Mouse (Mus musculus): ENCODE data around the gene Celf5. TPM values are rescaled to one million over a fixed set of nuclear protein-coding genes. Genes with fewer than 3 reads are reported as not detected.
"Not testable (repeated sequence)": the region's sequence is repeated elsewhere in the genome, so short reads cannot be mapped to it uniquely, and the experiment has no call there.

The Celf5 gene
- polyA plus RNA-seq, 1 experiment from 2014 or later = 0.19 TPM

DNA sequence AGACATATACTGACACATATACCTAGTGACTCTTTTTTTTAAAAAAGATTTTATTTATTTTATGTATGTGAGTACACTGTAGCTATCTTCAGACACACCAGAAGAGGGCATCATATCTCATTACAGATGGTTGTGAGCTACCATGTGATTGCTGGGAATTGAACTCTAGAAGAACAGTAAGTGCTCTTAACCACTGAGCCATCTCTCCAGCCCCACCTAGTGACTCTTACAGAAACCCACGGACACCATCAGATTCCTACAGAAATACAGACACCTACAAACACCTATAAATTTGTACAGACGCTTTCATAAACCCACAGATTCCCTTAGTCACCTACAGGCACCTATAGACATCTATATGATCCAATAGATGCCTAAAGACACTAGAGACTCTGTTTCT is 37.0 kb downstream of the Celf5 start:
- WGBS (ENCODE audit: insufficient replicate concordance) = 22% methylated on average over 2 of the region's 2 CpGs
- not testable (repeated sequence) for H3K4me3 ChIP-seq (ENCODE audit: low read depth, low read length); ATAC-seq (replicated peaks; ENCODE audit: insufficient number of reproducible peaks, low FRiP score, low TSS enrichment); H3K4me2 ChIP-seq; H3K9ac ChIP-seq (ENCODE audit: low read depth, low read length); H3K27ac ChIP-seq (ENCODE audit: low read depth, low read length); H3K36me3 ChIP-seq (ENCODE audit: control insufficient read depth, insufficient read depth, low read length); H3K9me3 ChIP-seq (replicated peaks; ENCODE audit: control insufficient read depth, low read length); H3K4me1 ChIP-seq (ENCODE audit: control insufficient read depth, insufficient read depth, low read length)
- H3K27me3 ChIP-seq (ENCODE audit: control insufficient read depth, insufficient read depth, low read length) = peaks cover 11% of the 10 kb centered on the region; the same call in 1 of the 2 replicates

DNA sequence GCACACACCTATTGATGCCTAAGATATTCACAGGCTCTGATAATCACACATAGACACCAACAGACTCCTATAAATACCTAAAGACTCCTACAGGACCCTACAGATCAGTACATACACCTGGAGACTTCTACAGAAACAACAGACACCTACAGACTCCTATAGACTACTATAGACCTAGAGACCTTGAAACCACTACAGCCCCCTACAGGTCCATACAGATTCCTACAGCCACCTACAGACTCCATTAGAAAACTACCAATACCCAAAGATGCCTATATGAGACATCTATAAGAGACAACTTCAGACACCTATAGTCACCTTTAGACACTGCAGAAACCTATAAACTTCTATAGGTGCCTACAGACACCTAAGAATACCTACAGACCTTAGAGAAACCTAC is 41.5 kb downstream of the Celf5 start:
- no peak overlapping the region for H3K9ac ChIP-seq (ENCODE audit: low read depth, low read length)
- no peaks in the 10 kb centered on the region for H3K36me3 ChIP-seq (ENCODE audit: control insufficient read depth, insufficient read depth, low read length)
- no peaks in the 10 kb centered on the region for H3K9me3 ChIP-seq (replicated peaks; ENCODE audit: control insufficient read depth, low read length)
- peaks cover 6% of the 10 kb centered on the region; the same call in 1 of the 2 replicates for H3K27me3 ChIP-seq (ENCODE audit: control insufficient read depth, insufficient read depth, low read length)
- ATAC-seq (replicated peaks; ENCODE audit: insufficient number of reproducible peaks, low FRiP score, low TSS enrichment) = no peak
- H3K4me1 ChIP-seq (ENCODE audit: control insufficient read depth, insufficient read depth, low read length) = no peaks in the 10 kb centered on the region
- no peak overlapping the region for H3K27ac ChIP-seq (ENCODE audit: low read depth, low read length)
- H3K4me3 ChIP-seq (ENCODE audit: low read depth, low read length) = no peak overlapping the region
- no peak overlapping the region for H3K4me2 ChIP-seq

DNA sequence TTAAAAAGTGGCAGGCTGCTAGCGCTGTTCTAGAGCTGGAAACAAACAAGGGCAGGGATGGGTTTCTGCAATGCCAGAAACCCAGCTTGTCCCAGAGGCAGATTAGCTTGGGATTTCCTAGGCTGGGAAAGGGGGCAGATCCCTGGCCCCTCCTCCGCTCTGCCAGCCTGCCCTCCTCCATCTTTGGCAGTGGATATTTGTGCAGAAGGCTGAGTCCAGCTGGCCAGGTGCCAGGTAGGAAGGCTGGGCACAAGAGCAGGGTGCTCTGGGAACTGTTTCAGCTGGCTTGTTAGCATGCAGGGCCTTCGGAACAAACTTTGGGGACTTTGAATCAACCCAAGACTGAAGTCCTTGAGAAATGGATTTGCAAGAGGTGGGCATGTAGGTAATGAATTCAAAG is 47.1 kb downstream of the Celf5 start:
- 81% methylated on average over 3 of the region's 3 CpGs for WGBS (ENCODE audit: insufficient replicate concordance)
- ATAC-seq (replicated peaks; ENCODE audit: insufficient number of reproducible peaks, low FRiP score, low TSS enrichment) = no peak

DNA sequence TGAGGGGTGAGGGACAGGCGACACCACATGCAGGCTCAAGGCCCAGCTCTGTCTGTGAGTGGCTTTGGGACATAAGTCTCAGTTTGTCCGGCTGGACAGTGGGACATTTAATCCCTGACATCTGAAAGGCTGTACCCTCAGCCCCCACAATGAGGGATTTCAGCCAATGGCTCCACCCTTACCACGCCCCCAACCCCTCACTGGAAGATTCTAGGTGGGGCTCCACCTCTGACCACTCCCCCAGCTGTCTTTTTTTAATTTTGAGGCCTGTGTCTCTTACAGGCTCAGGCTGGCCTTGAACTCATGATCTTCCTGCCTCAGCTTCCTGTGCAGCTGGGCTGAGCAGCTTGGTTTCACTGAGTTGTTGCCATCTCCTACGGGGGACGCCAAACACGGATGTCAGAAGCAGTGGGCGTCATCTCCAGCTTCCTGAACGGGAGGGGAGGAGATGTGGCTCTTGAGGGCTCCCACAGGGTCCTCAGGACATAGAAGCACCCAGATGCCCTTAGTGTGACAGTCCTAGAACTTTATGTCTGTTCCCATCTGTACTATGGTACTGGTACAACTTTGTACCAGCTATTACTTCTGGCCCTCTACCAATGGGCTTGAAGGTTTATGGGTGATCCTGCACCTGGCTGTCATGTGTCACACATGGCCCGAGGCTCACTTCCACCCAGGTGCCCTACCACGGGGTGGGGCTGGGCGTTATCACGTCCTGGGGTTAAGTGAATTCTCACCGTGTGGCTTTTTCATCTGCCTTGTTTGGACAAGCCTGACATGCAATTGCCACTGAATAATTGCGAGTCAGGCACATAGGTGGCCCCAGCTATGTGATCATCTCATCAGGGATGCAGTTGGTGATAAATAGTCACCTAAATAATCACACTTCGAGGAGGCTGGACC is 47.9 kb downstream of the Celf5 start:
- Histone ChIP-seq H3K9ac (ENCODE audit: low read depth, low read length) (no peak overlapping the region), H3K4me3 (ENCODE audit: low read depth, low read length) (no peak overlapping the region), H3K27me3 (ENCODE audit: control insufficient read depth, insufficient read depth, low read length) (peaks cover 10% of the 10 kb centered on the region), H3K4me2 (no peak overlapping the region), H3K27ac (ENCODE audit: low read depth, low read length) (no peak overlapping the region), H3K9me3 (replicated peaks; ENCODE audit: control insufficient read depth, low read length) (no peaks in the 10 kb centered on the region), H3K36me3 (ENCODE audit: control insufficient read depth, insufficient read depth, low read length) (no peaks in the 10 kb centered on the region), H3K4me1 (ENCODE audit: control insufficient read depth, insufficient read depth, low read length) (peaks cover 13% of the 10 kb centered on the region)
- ATAC-seq (replicated peaks; ENCODE audit: insufficient number of reproducible peaks, low FRiP score, low TSS enrichment) = no peak
- 54% methylated on average over 15 of the region's 15 CpGs for WGBS (ENCODE audit: insufficient replicate concordance)

More for the DNA sequence above, 47.1 kb downstream of the Celf5 start:
- H3K36me3 ChIP-seq (ENCODE audit: control insufficient read depth, insufficient read depth, low read length) = no peaks in the 10 kb centered on the region
- peaks cover 10% of the 10 kb centered on the region for H3K4me1 ChIP-seq (ENCODE audit: control insufficient read depth, insufficient read depth, low read length)
- no peak overlapping the region for H3K4me3 ChIP-seq (ENCODE audit: low read depth, low read length)
- no peak overlapping the region for H3K9ac ChIP-seq (ENCODE audit: low read depth, low read length)
- H3K27ac ChIP-seq (ENCODE audit: low read depth, low read length) = no peak overlapping the region
- H3K4me2 ChIP-seq = no peak overlapping the region
- H3K9me3 ChIP-seq (replicated peaks; ENCODE audit: control insufficient read depth, low read length) = no peaks in the 10 kb centered on the region
- H3K27me3 ChIP-seq (ENCODE audit: control insufficient read depth, insufficient read depth, low read length) = peaks cover 10% of the 10 kb centered on the region

DNA sequence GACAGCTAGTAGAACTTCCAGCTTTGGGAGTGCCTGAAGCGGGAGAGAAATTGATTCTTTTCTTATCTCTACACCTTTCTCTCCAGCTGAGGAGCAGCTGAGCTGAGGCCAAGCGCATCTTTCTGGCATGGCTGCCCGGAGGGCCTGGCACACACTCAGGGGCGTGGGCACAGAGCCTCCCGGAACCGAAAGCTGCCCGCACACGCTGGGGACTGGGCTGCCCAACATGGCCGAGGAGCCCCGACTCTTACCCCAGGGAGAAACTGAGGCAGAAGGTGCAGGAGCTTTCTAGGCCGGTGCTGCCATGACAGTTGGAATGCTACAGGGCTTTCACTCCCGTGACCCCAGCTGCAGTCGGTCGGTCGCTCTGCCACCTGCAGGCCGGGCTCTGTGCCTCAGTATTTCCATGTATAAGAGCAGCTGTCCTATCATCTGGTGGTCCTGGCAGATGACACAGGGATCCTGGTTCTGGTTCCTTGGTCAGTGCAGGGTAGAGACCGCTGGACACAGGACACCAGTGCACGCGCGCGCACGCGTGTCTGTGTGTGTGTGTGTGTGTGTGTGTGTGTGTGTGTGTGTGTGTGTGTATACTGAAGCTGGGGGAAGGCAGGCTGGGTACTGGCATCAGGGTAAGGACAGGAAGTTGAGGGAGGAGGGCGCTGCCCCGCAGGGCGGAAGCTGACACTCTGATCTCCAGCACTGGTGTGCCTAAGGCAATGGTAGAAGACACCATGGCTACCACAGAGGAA is 48.8 kb downstream of the Celf5 start:
- H3K27me3 ChIP-seq (ENCODE audit: control insufficient read depth, insufficient read depth, low read length) = peaks cover 10% of the 10 kb centered on the region
- WGBS (ENCODE audit: insufficient replicate concordance) = 68% methylated on average over 26 of the region's 26 CpGs
- no peak overlapping the region for H3K4me3 ChIP-seq (ENCODE audit: low read depth, low read length)
- H3K27ac ChIP-seq (ENCODE audit: low read depth, low read length) = no peak overlapping the region
- no peak for ATAC-seq (replicated peaks; ENCODE audit: insufficient number of reproducible peaks, low FRiP score, low TSS enrichment)
- no peaks in the 10 kb centered on the region for H3K9me3 ChIP-seq (replicated peaks; ENCODE audit: control insufficient read depth, low read length)
- no peak overlapping the region for H3K9ac ChIP-seq (ENCODE audit: low read depth, low read length)
- no peaks in the 10 kb centered on the region for H3K36me3 ChIP-seq (ENCODE audit: control insufficient read depth, insufficient read depth, low read length)
- no peak overlapping the region for H3K4me2 ChIP-seq
- H3K4me1 ChIP-seq (ENCODE audit: control insufficient read depth, insufficient read depth, low read length) = peaks cover 17% of the 10 kb centered on the region

- no peaks in the 10 kb centered on the region for H3K36me3 ChIP-seq (ENCODE audit: control insufficient read depth, insufficient read depth, low read length)
- H3K4me3 ChIP-seq (ENCODE audit: low read depth, low read length) = peak overlapping the region; percentile 22
- peak; percentile 66 for ATAC-seq (replicated peaks; ENCODE audit: insufficient number of reproducible peaks, low FRiP score, low TSS enrichment)
- H3K27me3 ChIP-seq (ENCODE audit: control insufficient read depth, insufficient read depth, low read length) = peaks cover 13% of the 10 kb centered on the region
- WGBS (ENCODE audit: insufficient replicate concordance) = 5% methylated on average over 17 of the region's 17 CpGs
- no peak overlapping the region for H3K27ac ChIP-seq (ENCODE audit: low read depth, low read length)
- H3K9me3 ChIP-seq (replicated peaks; ENCODE audit: control insufficient read depth, low read length) = no peaks in the 10 kb centered on the region
- peaks cover 17% of the 10 kb centered on the region for H3K4me1 ChIP-seq (ENCODE audit: control insufficient read depth, insufficient read depth, low read length)
- H3K9ac ChIP-seq (ENCODE audit: low read depth, low read length) = no peak overlapping the region
- H3K4me2 ChIP-seq = peak overlapping the region; percentile 61
Measured at GRCm38 (mm10) chr10:81432868-81433262, 49.6 kb downstream of the Celf5 start.

- H3K4me2 ChIP-seq = peak overlapping the region; percentile 61
- no peak for ATAC-seq (replicated peaks; ENCODE audit: insufficient number of reproducible peaks, low FRiP score, low TSS enrichment)
Measured at GRCm38 (mm10) chr10:81432169-81432867, 50.2 kb downstream of the Celf5 start.

DNA sequence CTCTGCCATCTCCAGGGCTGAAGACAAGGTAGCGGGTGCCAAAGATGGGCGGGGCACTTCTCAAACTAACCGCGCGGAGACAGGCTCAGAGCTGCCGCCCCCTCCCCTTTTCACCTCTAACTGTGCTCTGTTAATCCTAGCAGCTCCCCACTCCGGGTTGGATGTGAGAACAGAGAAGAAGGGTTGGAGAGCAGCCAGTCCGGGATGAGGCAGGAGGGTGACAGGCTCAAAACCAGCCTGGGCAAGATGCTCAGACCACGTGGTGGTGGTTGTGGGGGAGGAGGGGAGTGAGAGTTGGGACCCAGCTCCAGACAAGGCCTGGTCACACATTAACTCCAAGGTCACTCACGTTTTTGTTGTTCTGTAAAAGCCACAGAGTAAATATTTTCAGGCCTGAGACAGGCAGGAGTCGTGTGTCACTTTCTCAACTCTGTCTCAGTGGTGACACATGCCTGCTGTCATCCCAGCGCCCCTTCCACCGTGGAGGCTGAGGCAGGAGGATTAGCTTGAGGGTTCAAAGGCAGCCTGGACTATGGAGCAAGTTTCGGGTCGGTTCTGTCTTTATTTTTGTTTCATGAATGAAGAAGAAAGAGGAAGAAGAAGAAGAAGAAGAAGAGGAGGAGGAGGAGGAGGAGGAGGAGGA is 50.9 kb downstream of the Celf5 start:
- H3K4me3 ChIP-seq (ENCODE audit: low read depth, low read length) = peak overlapping the region; percentile 68
- H3K4me1 ChIP-seq (ENCODE audit: control insufficient read depth, insufficient read depth, low read length) = peaks cover 25% of the 10 kb centered on the region
- no peak overlapping the region for H3K27ac ChIP-seq (ENCODE audit: low read depth, low read length)
- peaks cover 16% of the 10 kb centered on the region for H3K27me3 ChIP-seq (ENCODE audit: control insufficient read depth, insufficient read depth, low read length)
- peak overlapping the region; percentile 97 for H3K4me2 ChIP-seq
- ATAC-seq (replicated peaks; ENCODE audit: insufficient number of reproducible peaks, low FRiP score, low TSS enrichment) = no peak
- H3K9ac ChIP-seq (ENCODE audit: low read depth, low read length) = no peak overlapping the region
- no peaks in the 10 kb centered on the region for H3K9me3 ChIP-seq (replicated peaks; ENCODE audit: control insufficient read depth, low read length)
- no peaks in the 10 kb centered on the region for H3K36me3 ChIP-seq (ENCODE audit: control insufficient read depth, insufficient read depth, low read length)
- WGBS (ENCODE audit: insufficient replicate concordance) = 21% methylated on average over 15 of the region's 15 CpGs

More at GRCm38 (mm10) chr10:81432169-81432867, 50.2 kb downstream of the Celf5 start:
- 62% methylated on average over 21 of the region's 21 CpGs for WGBS (ENCODE audit: insufficient replicate concordance)
- peaks cover 16% of the 10 kb centered on the region for H3K27me3 ChIP-seq (ENCODE audit: control insufficient read depth, insufficient read depth, low read length)
- H3K4me1 ChIP-seq (ENCODE audit: control insufficient read depth, insufficient read depth, low read length) = peaks cover 20% of the 10 kb centered on the region
- no peak overlapping the region for H3K27ac ChIP-seq (ENCODE audit: low read depth, low read length)
- H3K9me3 ChIP-seq (replicated peaks; ENCODE audit: control insufficient read depth, low read length) = no peaks in the 10 kb centered on the region
- 0 out of 2 replicates have a peak overlapping the region, but pooled peaks have one; percentile 12 for H3K4me3 ChIP-seq (ENCODE audit: low read depth, low read length)
- H3K36me3 ChIP-seq (ENCODE audit: control insufficient read depth, insufficient read depth, low read length) = no peaks in the 10 kb centered on the region
- H3K9ac ChIP-seq (ENCODE audit: low read depth, low read length) = no peak overlapping the region
